Mouse (Mus musculus): ENCODE data around the gene Ccl28.
A peak's percentile ranks its signal among the peaks of the same experiment; 100 is the strongest.
"Not testable (repeated sequence)": the region's sequence is repeated elsewhere in the genome, so short reads cannot be mapped to it uniquely, and the experiment has no call there.

Gene Ccl28

GRCm38 (mm10) chr13:119623634-119624033 lies at the start of gene Ccl28:
Gene Ccl28, plus strand, starts transcription at chr13:119623819.
- no peak for DNase-seq (ENCODE audit: low spot score in 2 of 2)

GRCm38 (mm10) chr13:119596321-119597211 lies 27.1 kb upstream of the Ccl28 start:
- DNase-seq (ENCODE audit: low spot score in 2 of 2), result peak; percentile 33 to 83

GRCm38 (mm10) chr13:119598466-119598865 lies 25.2 kb upstream of the Ccl28 start:
- peak in 1 of 2 experiments; percentile 72 for DNase-seq (ENCODE audit: low spot score in 2 of 2)

- DNase-seq (ENCODE audit: low spot score in 2 of 2), result peak; percentile 49 to 87
These were observed 24.6 kb upstream of the Ccl28 start for GRCm38 (mm10) chr13:119599066-119599465.

- peak in 1 of 2 experiments; percentile 71 for DNase-seq (ENCODE audit: low spot score in 2 of 2)
These were observed 24.1 kb upstream of the Ccl28 start for GRCm38 (mm10) chr13:119599498-119599897.

GRCm38 (mm10) chr13:119600166-119600565 lies 23.5 kb upstream of the Ccl28 start:
- DNase-seq (ENCODE audit: low spot score in 2 of 2), result peak; percentile 66 to 97

- peak; percentile 57 to 93 for DNase-seq (ENCODE audit: low spot score in 2 of 2)
These were observed 20.8 kb upstream of the Ccl28 start for GRCm38 (mm10) chr13:119602688-119603331.

GRCm38 (mm10) chr13:119603890-119604289 lies 19.7 kb upstream of the Ccl28 start:
- DNase-seq (ENCODE audit: low spot score in 2 of 2), result not testable (repeated sequence)

GRCm38 (mm10) chr13:119604322-119604721 lies 19.3 kb upstream of the Ccl28 start:
- not testable (repeated sequence) for DNase-seq (ENCODE audit: low spot score in 2 of 2)

- no peak for DNase-seq (ENCODE audit: low spot score in 2 of 2)
These were observed 4.8 kb upstream of the Ccl28 start for GRCm38 (mm10) chr13:119618841-119619240.

GRCm38 (mm10) chr13:119619735-119620134 lies 3.9 kb upstream of the Ccl28 start:
- DNase-seq (ENCODE audit: low spot score in 2 of 2), result no peak

- not testable (repeated sequence) for DNase-seq (ENCODE audit: low spot score in 2 of 2)
These were observed 2.3 kb downstream of the Ccl28 start for GRCm38 (mm10) chr13:119625952-119626351.

GRCm38 (mm10) chr13:119631482-119632155 lies 8.0 kb downstream of the Ccl28 start:
- peak; percentile 65 to 88 for DNase-seq (ENCODE audit: low spot score in 2 of 2)

GRCm38 (mm10) chr13:119632156-119632548 lies 8.5 kb downstream of the Ccl28 start:
- no peak for DNase-seq (ENCODE audit: low spot score in 2 of 2)

- no peak for DNase-seq (ENCODE audit: low spot score in 2 of 2)
These were observed 11.9 kb downstream of the Ccl28 start for GRCm38 (mm10) chr13:119635496-119635895.

- DNase-seq (ENCODE audit: low spot score in 2 of 2), result no peak
These were observed 14.2 kb downstream of the Ccl28 start for GRCm38 (mm10) chr13:119637837-119638236.

- DNase-seq (ENCODE audit: low spot score in 2 of 2), result no peak
These were observed 14.8 kb downstream of the Ccl28 start for GRCm38 (mm10) chr13:119638449-119638848.

GRCm38 (mm10) chr13:119639302-119639701 lies 15.7 kb downstream of the Ccl28 start:
- DNase-seq (ENCODE audit: low spot score in 2 of 2), result no peak

- DNase-seq (ENCODE audit: low spot score in 2 of 2), result no peak
These were observed 16.9 kb downstream of the Ccl28 start for GRCm38 (mm10) chr13:119640504-119640903.

GRCm38 (mm10) chr13:119641145-119641544 lies 17.5 kb downstream of the Ccl28 start:
- DNase-seq (ENCODE audit: low spot score in 2 of 2), result no peak

GRCm38 (mm10) chr13:119644769-119645168 lies 21.1 kb downstream of the Ccl28 start:
- DNase-seq (ENCODE audit: low spot score in 2 of 2), result no peak

GRCm38 (mm10) chr13:119646511-119646910 lies 22.9 kb downstream of the Ccl28 start:
- DNase-seq (ENCODE audit: low spot score in 2 of 2), result no peak
